ENCODE assay signal across 14 mouse cellular contexts in genomic region chr6:140953721-140954120, GRCm38 (mm10).
DNase-seq lines count a peak whose midpoint lies in the region; TF ChIP-seq lines count a peak whose summit lies in the region.
"Had no signal": no experiment of that assay in that cellular context is flagged by ENCODE, and none has a peak within 500 bp of the region (broad histone marks: within the 10 kb centered on the region; RNA-seq: fewer than 3 reads in every experiment).

No protein-coding gene starts in this region.

- no peaks in the 10 kb centered on the region for H3K27me3 ChIP-seq in C2C12 (ENCODE audit: control insufficient read depth, insufficient read depth, insufficient read length)
- H3K27me3 ChIP-seq: liver, embryonic 15.5 days had no signal

- H3K27ac ChIP-seq in layer of hippocampus, adult 2 months = 0 out of 2 replicates have a peak overlapping the region, but pooled peaks have one; percentile 28
- H3K27ac ChIP-seq: embryonic facial prominence, embryonic 10.5 days; liver, embryonic 15.5 days; macrophage had no signal

- H3ac ChIP-seq in C2C12 (ENCODE audit: control insufficient read depth, insufficient read length, low read depth) = no peak overlapping the region

- DNase-seq in adrenal gland, postnatal 36 days = peak; percentile 19 to 23
- DNase-seq in adrenal gland, postnatal 14 days = no peak
- peak in 1 of 2 experiments; percentile 8 for DNase-seq in layer of hippocampus, adult 2 months (ENCODE audit: low spot score in 2 of 2)
- DNase-seq in layer of hippocampus, postnatal 36 days = no peak
- peak; percentile 21 to 54 for DNase-seq in cerebellum, postnatal 25 days
- no peak for DNase-seq in heart, adult 8-10 months (ENCODE audit: low spot score)
- DNase-seq in spleen, postnatal 4 days (ENCODE audit: low spot score in 2 of 2) = no peak
- DNase-seq: B cell, adult 2 months; gastrocnemius, postnatal 36 days had no signal

- H3K4me3 ChIP-seq in layer of hippocampus, adult 2 months = no peak overlapping the region
- no peak overlapping the region for H3K4me3 ChIP-seq in C2C12 (ENCODE audit: insufficient read depth, poor library complexity, severe bottlenecking)
- H3K4me3 ChIP-seq: embryonic facial prominence, embryonic 10.5 days; liver, embryonic 15.5 days had no signal

- no peaks in the 10 kb centered on the region for H3K79me2 ChIP-seq in C2C12 (ENCODE audit: control insufficient read depth, insufficient read depth)

- no peaks in the 10 kb centered on the region for H3K36me3 ChIP-seq in C2C12 (ENCODE audit: control insufficient read depth, insufficient read depth)
- H3K36me3 ChIP-seq: embryonic facial prominence, embryonic 10.5 days; G1E; liver, embryonic 15.5 days had no signal

- TF ChIP-seq CTCF in layer of hippocampus, adult 2 months (conservative IDR thresholded peaks at IDR 0.05) = no peak
- no peak for TF ChIP-seq CTCF in C2C12 (IDR thresholded peaks at IDR 0.05; ENCODE audit: control insufficient read depth, insufficient read depth, insufficient read length)

- no peaks in the 10 kb centered on the region for H3K79me3 ChIP-seq in C2C12 (ENCODE audit: low read depth)

TF ChIP-seq in C2C12, 6 proteins besides CTCF, POLR2A, EP300 and RAD21:
- TF ChIP-seq MAX (IDR thresholded peaks at IDR 0.05) (peak; percentile 62), MYOD1 (IDR thresholded peaks at IDR 0.05; ENCODE audit: control insufficient read depth, insufficient read length, low read depth) (peak; percentile 41), FOSL1 (IDR thresholded peaks at IDR 0.05; ENCODE audit: insufficient read depth, low read length, poor library complexity, severe bottlenecking) (peak; percentile 75), USF1 (IDR thresholded peaks at IDR 0.05; ENCODE audit: low read depth) (peak; percentile 32), CEBPB (IDR thresholded peaks at IDR 0.05; ENCODE audit: low read depth) (peak; percentile 39), MYOG (IDR thresholded peaks at IDR 0.05; ENCODE audit: control insufficient read depth, extremely low read depth, insufficient read length) (no peak)
TF ChIP-seq in C2C12: peak in this region for 5.

Comparison
In these comparisons a context has a peak if more than half of its experiments do, and no peak if none do; other contexts are left out.
1. DNase-seq: peak in adrenal gland, postnatal 36 days (2 of 2) and cerebellum, postnatal 25 days (2 of 2); none in adrenal gland, postnatal 14 days (single experiment), layer of hippocampus, postnatal 36 days (0 of 2), heart, adult 8-10 months (single experiment) and spleen, postnatal 4 days (0 of 2).